Mouse (Mus musculus) MEL (cell line): ENCODE results near the gene Olfr1124.
"Not testable (repeated sequence)": the region's sequence is repeated elsewhere in the genome, so short reads cannot be mapped to it uniquely, and the experiment has no call there.

Source experiments
- CTCF ChIP-seq, 3 experiments: IDR thresholded peaks in 2 of 3; conservative IDR thresholded peaks in 1 of 3; 2 replicates each; pipeline ENCODE4 v1.5.1; 2011 to 2012; ENCODE audit warnings: low read length in 3 of 3, low read depth in 2 of 3, mild to moderate bottlenecking in 2 of 3, improper control_type of control experiment in 1 of 3, inconsistent platforms in 1 of 3, mixed read lengths in 1 of 3, moderate library complexity in 1 of 3; ENCODE audit not compliant: control insufficient read depth in 1 of 3, insufficient read depth in 1 of 3, poor library complexity in 1 of 3, severe bottlenecking in 1 of 3
- E2F4 ChIP-seq: IDR thresholded peaks from 2 replicates; pipeline ENCODE4 v1.6.1; 2011; ENCODE audit warnings: low read depth, low read length, improper control_type of control experiment, borderline replicate concordance
- ELF1 ChIP-seq: IDR thresholded peaks from 2 replicates; pipeline ENCODE4 v1.6.1; 2014; ENCODE audit warnings: low read depth, mild to moderate bottlenecking, inconsistent platforms, low read length, improper control_type of control experiment, moderate library complexity
- EP300 ChIP-seq, 2 experiments: IDR thresholded peaks; 2 replicates each; pipeline ENCODE4 v1.6.1; 2011; ENCODE audit warnings: improper control_type of control experiment in 2 of 2, low read length in 2 of 2, low read depth in 1 of 2, mild to moderate bottlenecking in 1 of 2
- MAFK ChIP-seq: IDR thresholded peaks from 2 replicates; pipeline ENCODE4 v1.6.1; 2011; ENCODE audit warnings: low read depth, mild to moderate bottlenecking, low read length, improper control_type of control experiment, borderline replicate concordance
- POLR2A ChIP-seq, 2 experiments: IDR thresholded peaks; 2 replicates each; pipeline ENCODE4 v1.6.1; 2011 to 2012; ENCODE audit warnings: low read length in 2 of 2, mild to moderate bottlenecking in 2 of 2, control low read depth in 1 of 2, improper control_type of control experiment in 1 of 2, low read depth in 1 of 2, moderate library complexity in 1 of 2; ENCODE audit not compliant: control insufficient read depth in 1 of 2, insufficient read depth in 1 of 2, poor library complexity in 1 of 2
- SIN3A ChIP-seq: IDR thresholded peaks from 2 replicates; pipeline ENCODE4 v1.6.1; 2012; ENCODE audit warnings: low read length, improper control_type of control experiment, inconsistent platforms
- TCF12 ChIP-seq: IDR thresholded peaks from 2 replicates; pipeline ENCODE4 v1.6.1; 2014; ENCODE audit warnings: low read depth, mild to moderate bottlenecking, inconsistent platforms, low read length, improper control_type of control experiment, moderate library complexity
- UBTF ChIP-seq: IDR thresholded peaks from 2 replicates; pipeline ENCODE4 v1.6.1; 2012; ENCODE audit warnings: low read depth, mild to moderate bottlenecking, inconsistent platforms, low read length, improper control_type of control experiment, moderate library complexity, borderline replicate concordance; ENCODE audit not compliant: insufficient read depth
- USF2 ChIP-seq, 2 experiments: IDR thresholded peaks; 2 replicates each; pipeline ENCODE4 v1.6.1; 2011 to 2012; ENCODE audit warnings: improper control_type of control experiment in 2 of 2, low read length in 2 of 2, borderline replicate concordance in 1 of 2, inconsistent platforms in 1 of 2, low read depth in 1 of 2, mild to moderate bottlenecking in 1 of 2; ENCODE audit not compliant: insufficient read depth in 1 of 2
- ZC3H11A ChIP-seq: IDR thresholded peaks from 2 replicates; pipeline ENCODE4 v1.6.1; 2012; ENCODE audit warnings: low read depth, mild to moderate bottlenecking, inconsistent platforms, low read length, improper control_type of control experiment
- ZMIZ1 ChIP-seq: IDR thresholded peaks from 2 replicates; pipeline ENCODE4 v1.6.1; 2012; ENCODE audit warnings: low read depth, mild to moderate bottlenecking, inconsistent platforms, low read length, improper control_type of control experiment, moderate library complexity
- ZNF384 ChIP-seq: IDR thresholded peaks from 2 replicates; pipeline ENCODE4 v1.6.1; 2012; ENCODE audit warnings: low read depth, mild to moderate bottlenecking, inconsistent platforms, low read length, improper control_type of control experiment

GRCm38 (mm10) chr2:87394686-87395085, 35.4 kb upstream of the Olfr1124 start:
- TF ChIP-seq POLR2A (IDR thresholded peaks at IDR 0.05; ENCODE audit: control insufficient read depth in 1 of 2, insufficient read depth in 1 of 2, low read depth in 1 of 2, low read length in 2 of 2, poor library complexity in 1 of 2); MAFK; EP300 (IDR thresholded peaks at IDR 0.05; ENCODE audit: low read depth in 1 of 2, low read length in 2 of 2); UBTF; CTCF (IDR thresholded peaks at IDR 0.05 in 2 of 3, conservative IDR thresholded peaks at IDR 0.05 in 1 of 3; ENCODE audit: control insufficient read depth in 1 of 3, insufficient read depth in 1 of 3, low read depth in 2 of 3, low read length in 3 of 3, poor library complexity in 1 of 3, severe bottlenecking in 1 of 3); ZC3H11A; ZMIZ1; ZNF384; E2F4; SIN3A; ELF1; USF2 (IDR thresholded peaks at IDR 0.05; ENCODE audit: borderline replicate concordance in 1 of 2, insufficient read depth in 1 of 2, low read depth in 1 of 2, low read length in 2 of 2); TCF12: not testable (repeated sequence)
